23 mouse cellular contexts compared by ENCODE assay signal in genomic region chr5:15678907-15679306, GRCm38 (mm10). TPM values are rescaled to one million over a fixed set of nuclear protein-coding genes. Genes with fewer than 3 reads are reported as not detected.
DNase-seq lines count a peak whose midpoint lies in the region; ATAC-seq and TF ChIP-seq lines count a peak whose summit lies in the region.
"Not testable (repeated sequence)": the region's sequence is repeated elsewhere in the genome, so short reads cannot be mapped to it uniquely, and the experiment has no call there.
"Had no signal": no experiment of that assay in that cellular context is flagged by ENCODE, and none has a peak within 500 bp of the region (broad histone marks: within the 10 kb centered on the region; RNA-seq: fewer than 3 reads in every experiment).

No protein-coding gene starts in this region.

- not testable (repeated sequence) for H3K36me3 ChIP-seq in hindbrain, postnatal 0 days (ENCODE audit: insufficient read depth, low read length); limb, embryonic 14.5 days (ENCODE audit: control insufficient read depth, insufficient read depth, low read length); lung, embryonic 14.5 days (ENCODE audit: insufficient read depth); stomach, postnatal 0 days (ENCODE audit: control insufficient read depth, insufficient read depth, low read length)

- 72% methylated on average over 2 of the region's 2 CpGs for WGBS in hindbrain, postnatal 0 days
- WGBS in limb, embryonic 14.5 days: 63% methylated on average over 2 of the region's 2 CpGs
- WGBS in lung, embryonic 14.5 days: 63% methylated on average over 2 of the region's 2 CpGs
- 61% methylated on average over 2 of the region's 2 CpGs for WGBS in stomach, postnatal 0 days

- peaks cover 10% of the 10 kb centered on the region for H3K9me3 ChIP-seq in hindbrain, postnatal 0 days (ENCODE audit: low read length)
- not testable (repeated sequence) for H3K9me3 ChIP-seq in limb, embryonic 14.5 days (ENCODE audit: control insufficient read depth, low read length); stomach, postnatal 0 days (ENCODE audit: control insufficient read depth, low read length)
- peaks cover 13% of the 10 kb centered on the region; the same call in 1 of the 2 replicates for H3K9me3 ChIP-seq in lung, embryonic 14.5 days (ENCODE audit: low read depth, low read length)

- TF ChIP-seq EP300 in stomach, postnatal 0 days (optimal IDR thresholded peaks at IDR 0.05): not testable (repeated sequence)

- not testable (repeated sequence) for H3K27ac ChIP-seq in hindbrain, postnatal 0 days; limb, embryonic 14.5 days (replicated peaks; ENCODE audit: low read depth, low read length); lung, embryonic 14.5 days (ENCODE audit: low read depth); stomach, postnatal 0 days (replicated peaks)

- H3K4me1 ChIP-seq in hindbrain, postnatal 0 days (ENCODE audit: insufficient read depth, low read length); limb, embryonic 14.5 days (ENCODE audit: control insufficient read depth, insufficient read depth, low read length); lung, embryonic 14.5 days (ENCODE audit: insufficient read depth); stomach, postnatal 0 days (replicated peaks; ENCODE audit: control insufficient read depth, insufficient read depth): not testable (repeated sequence)

- not testable (repeated sequence) for ATAC-seq in hindbrain, postnatal 0 days; limb, embryonic 14.5 days (ENCODE audit: low FRiP score, low read depth); lung, embryonic 14.5 days (ENCODE audit: insufficient read depth); stomach, postnatal 0 days (ENCODE audit: low FRiP score, low TSS enrichment)

- DNase-seq in MN1 (ENCODE audit: low spot score): peak; percentile 18
- peak; percentile 11 for DNase-seq in embryo, embryonic 9.5 days (ENCODE audit: extremely low spot score)
- DNase-seq in heart, adult 11 months: peak; percentile 74
- DNase-seq in hindbrain, postnatal 0 days (ENCODE audit: low spot score): peak; percentile 14
- DNase-seq in limb, embryonic 14.5 days (ENCODE audit: low spot score): peak; percentile 36
- peak; percentile 14 for DNase-seq in lung, embryonic 14.5 days
- peak; percentile 16 for DNase-seq in stomach, postnatal 0 days (ENCODE audit: low spot score)

- not testable (repeated sequence) for TF ChIP-seq POLR2A in limb, embryonic 14.5 days (IDR thresholded peaks at IDR 0.05; ENCODE audit: borderline replicate concordance, extremely low read depth, insufficient read depth, insufficient read length)

- not testable (repeated sequence) for H3K9ac ChIP-seq in hindbrain, postnatal 0 days (replicated peaks; ENCODE audit: low read length); limb, embryonic 14.5 days (ENCODE audit: low read depth, low read length, severe bottlenecking); lung, embryonic 14.5 days; stomach, postnatal 0 days (ENCODE audit: low read length)

- H3K4me3 ChIP-seq in hindbrain, postnatal 0 days (ENCODE audit: low read length); limb, embryonic 14.5 days (replicated peaks; ENCODE audit: low read length); lung, embryonic 14.5 days (ENCODE audit: low read depth, low read length); stomach, postnatal 0 days (ENCODE audit: low read depth, low read length): not testable (repeated sequence)

- H3K27me3 ChIP-seq in hindbrain, postnatal 0 days (ENCODE audit: insufficient read depth, low read length); limb, embryonic 14.5 days (ENCODE audit: control insufficient read depth, insufficient read depth, low read length); lung, embryonic 14.5 days (ENCODE audit: insufficient read depth, low read length); stomach, postnatal 0 days (ENCODE audit: control insufficient read depth, insufficient read depth, low read length): not testable (repeated sequence)

- H3K4me2 ChIP-seq in hindbrain, postnatal 0 days (ENCODE audit: low read depth, low read length); limb, embryonic 14.5 days (replicated peaks; ENCODE audit: low read depth, low read length, severe bottlenecking); lung, embryonic 14.5 days; stomach, postnatal 0 days (replicated peaks; ENCODE audit: low read depth): not testable (repeated sequence)

- not testable (repeated sequence) for TF ChIP-seq CTCF in hindbrain, postnatal 0 days (IDR thresholded peaks at IDR 0.05; ENCODE audit: low read depth); lung, embryonic 14.5 days (IDR thresholded peaks at IDR 0.05; ENCODE audit: low read depth); stomach, postnatal 0 days (IDR thresholded peaks at IDR 0.05; ENCODE audit: low read depth)

RNA-seq across cellular contexts. Expression of gene 4930572O03Rik, which starts 22.0 kb away (rescaled TPM):
- total RNA-seq in hindbrain, postnatal 0 days (2014; rRNA removed): not detected in 2 replicates
- polyA plus RNA-seq in hindbrain, postnatal 0 days (2015; fragmentation: Nextera tagmentation; extraction: Ambion mirVana): not detected in 2 replicates
- not detected in 2 replicates for polyA plus RNA-seq in limb, embryonic 14.5 days (2012; rRNA removed)
- not detected in 2 replicates for polyA plus RNA-seq in limb, embryonic 14.5 days (2014; fragmentation: Nextera tagmentation; extraction: Ambion mirVana)
- polyA plus RNA-seq in lung, embryonic 14.5 days (2014; fragmentation: Nextera tagmentation; extraction: Ambion mirVana): not detected in 2 replicates
- polyA plus RNA-seq in stomach, postnatal 0 days (2015; fragmentation: Nextera tagmentation; extraction: Ambion mirVana): not detected in 2 replicates
- total RNA-seq: adrenal gland, postnatal 10 days; adrenal gland, postnatal 4 days; CH12.LX; common myeloid progenitor, adult 5-6 weeks; gastrocnemius, adult 8-10 months; gastrocnemius, postnatal 36 days; heart, adult 18-20 months; heart, postnatal 25 days had no signal
- polyA plus RNA-seq: brain, embryonic 14.5 days; embryonic facial prominence, embryonic 13.5 days; forebrain, embryonic 15.5 days; heart, embryonic 11.5 days; heart, embryonic 15.5 days; hindbrain, embryonic 10.5 days; hindbrain, embryonic 15.5 days; inflammation-experienced regulatory T-cells, adult 6 months had no signal

RNA-seq across cellular contexts. Expression of gene Speer4c, which starts 35.2 kb away (rescaled TPM):
- total RNA-seq in hindbrain, postnatal 0 days (2014; rRNA removed): not detected in 2 replicates
- not detected in 2 replicates for polyA plus RNA-seq in hindbrain, postnatal 0 days (2015; fragmentation: Nextera tagmentation; extraction: Ambion mirVana)
- 0.05 TPM in 1 of 2 replicates, not detected in the other for polyA plus RNA-seq in limb, embryonic 14.5 days (2012; rRNA removed)
- not detected in 2 replicates for polyA plus RNA-seq in limb, embryonic 14.5 days (2014; fragmentation: Nextera tagmentation; extraction: Ambion mirVana)
- polyA plus RNA-seq in lung, embryonic 14.5 days (2014; fragmentation: Nextera tagmentation; extraction: Ambion mirVana): not detected in 2 replicates
- polyA plus RNA-seq in stomach, postnatal 0 days (2015; fragmentation: Nextera tagmentation; extraction: Ambion mirVana): 0.23 TPM in 1 of 2 replicates, not detected in the other
- total RNA-seq: adrenal gland, postnatal 10 days; adrenal gland, postnatal 4 days; CH12.LX; common myeloid progenitor, adult 5-6 weeks; gastrocnemius, adult 8-10 months; gastrocnemius, postnatal 36 days; heart, adult 18-20 months; heart, postnatal 25 days had no signal
- polyA plus RNA-seq: brain, embryonic 14.5 days; embryonic facial prominence, embryonic 13.5 days; forebrain, embryonic 15.5 days; heart, embryonic 15.5 days; hindbrain, embryonic 10.5 days; hindbrain, embryonic 15.5 days; inflammation-experienced regulatory T-cells, adult 6 months had no signal

Comparison
In these comparisons a context has a peak if more than half of its experiments do, and no peak if none do; other contexts are left out.
1. DNase-seq: peak in every context shown above with its lines; median percentile 74 in heart, adult 11 months; 36 in limb, embryonic 14.5 days; 18 in MN1; 16 in stomach, postnatal 0 days; 14 in hindbrain, postnatal 0 days; 14 in lung, embryonic 14.5 days; 11 in embryo, embryonic 9.5 days.